ENCODE assay signal across 8 mouse cellular contexts in the genomic region with DNA sequence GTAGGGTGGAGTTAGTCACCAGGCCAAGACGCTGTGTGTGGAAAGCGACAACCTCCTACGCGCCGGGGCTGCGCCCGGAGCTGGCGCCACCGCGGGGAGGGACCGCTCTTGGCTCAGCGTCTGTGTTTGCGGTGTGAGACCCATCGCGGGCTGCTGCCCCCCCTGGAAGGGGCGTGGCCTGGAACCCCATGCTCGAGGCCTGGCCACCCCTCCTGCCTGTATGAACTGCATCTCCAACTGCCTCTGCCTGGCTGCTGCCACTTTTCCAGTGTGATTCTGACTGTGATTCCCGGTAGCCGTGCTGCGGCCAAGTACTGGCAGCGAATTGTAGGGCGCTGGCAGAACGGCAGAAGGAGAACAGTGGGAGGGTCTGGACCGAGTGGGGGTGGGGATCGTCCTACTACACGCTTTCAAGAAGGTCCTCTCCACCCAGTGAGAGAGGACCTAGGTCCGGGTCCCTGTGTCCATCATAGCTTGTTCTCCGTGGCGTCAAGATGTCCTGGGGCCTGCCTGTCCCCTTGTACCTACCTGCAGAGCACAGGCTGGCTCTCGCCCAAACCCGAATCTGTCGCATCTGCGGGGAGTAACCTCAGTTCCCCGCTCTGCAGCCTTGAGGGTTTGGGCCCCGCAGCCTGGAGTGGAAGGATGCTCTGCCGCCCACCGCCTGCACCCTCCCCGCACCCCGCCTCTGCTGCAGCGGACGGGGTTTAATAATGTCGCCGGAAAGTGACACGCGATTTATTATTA. TPM values are rescaled to one million over a fixed set of nuclear protein-coding genes. Genes with fewer than 3 reads are reported as not detected.
A peak's percentile ranks its signal among the peaks of the same experiment; 100 is the strongest.
DNase-seq lines count a peak whose midpoint lies in the region; ATAC-seq and TF ChIP-seq lines count a peak whose summit lies in the region.

No protein-coding gene starts in this region.

- H3K9ac ChIP-seq in hindbrain, embryonic 13.5 days, result peak overlapping the region; percentile 61

- no peaks in the 10 kb centered on the region for H3K27me3 ChIP-seq in cerebellum, adult 2 months (ENCODE audit: control insufficient read depth, insufficient read depth, low read length)
- peaks cover 96% of the 10 kb centered on the region for H3K27me3 ChIP-seq in hindbrain, embryonic 13.5 days
- peaks cover 100% of the 10 kb centered on the region for H3K27me3 ChIP-seq in midbrain, embryonic 10.5 days (ENCODE audit: low read depth, poor library complexity, severe bottlenecking)
- H3K27me3 ChIP-seq in splenic B cell, adult 2 months (ENCODE audit: control insufficient read depth, insufficient read depth, low read length, poor library complexity, severe bottlenecking), result no peaks in the 10 kb centered on the region

- H3K27ac ChIP-seq in cerebellum, adult 2 months (ENCODE audit: insufficient read depth, low read length), result peak overlapping the region; percentile 81
- peak overlapping the region; percentile 8; the same call in 1 of the 2 replicates for H3K27ac ChIP-seq in hindbrain, embryonic 13.5 days
- H3K27ac ChIP-seq in midbrain, embryonic 10.5 days (replicated peaks), result no peak overlapping the region

- peak overlapping the region; percentile 56 for H3K4me2 ChIP-seq in hindbrain, embryonic 13.5 days

- ATAC-seq in frontal cortex, adult (ENCODE audit: low TSS enrichment), result peak; percentile 18; the same call in 1 of the 2 replicates
- ATAC-seq in hindbrain, embryonic 13.5 days (ENCODE audit: low FRiP score), result no peak

- H3K4me3 ChIP-seq in cerebellum, adult 2 months (replicated peaks; ENCODE audit: insufficient read depth, low read depth, low read length), result peak overlapping the region; percentile 48
- H3K4me3 ChIP-seq in hindbrain, embryonic 13.5 days, result peak overlapping the region; percentile 28
- H3K4me3 ChIP-seq in midbrain, embryonic 10.5 days, result peak overlapping the region; percentile 43

- WGBS in cerebellum, adult 2 months, result under 1% methylated on average over 45 of the region's 45 CpGs
- WGBS in hindbrain, embryonic 13.5 days, result under 1% methylated on average over 45 of the region's 45 CpGs
- WGBS in midbrain, embryonic 10.5 days, result under 1% methylated on average over 45 of the region's 45 CpGs

- intact Hi-C loops in left cerebral cortex, postnatal 4 days (cut with DNase I), result loop anchor here (5.0 kb wide), 1 partner anchor 77 kb away; no protein-coding TSS in a partner anchor

- TF ChIP-seq CTCF in cerebellum, adult 2 months (IDR thresholded peaks at IDR 0.05; ENCODE audit: borderline replicate concordance, insufficient read depth, low read depth, low read length), result 0 out of 2 replicates have a peak, but pooled peaks have one; percentile 9

- no peak for DNase-seq in frontal cortex, postnatal 14 days (ENCODE audit: low spot score in 2 of 2)
- peak; percentile 78 to 80 for DNase-seq in cerebellum, adult 2 months
- peak; percentile 58 for DNase-seq in gastrocnemius, adult 18-20 months (ENCODE audit: low spot score)
- DNase-seq in left cerebral cortex, postnatal 4 days, result peak; percentile 78
- DNase-seq in midbrain, embryonic 10.5 days (ENCODE audit: low spot score), result peak; percentile 56
- DNase-seq in splenic B cell, adult 2 months (ENCODE audit: low read depth, low spot score), result peak; percentile 76

- peaks cover 12% of the 10 kb centered on the region; the same call in 1 of the 2 replicates for H3K4me1 ChIP-seq in cerebellum, adult 2 months (ENCODE audit: control insufficient read depth, insufficient read depth, low read length)
- H3K4me1 ChIP-seq in hindbrain, embryonic 13.5 days (replicated peaks), result peaks cover 52% of the 10 kb centered on the region
- H3K4me1 ChIP-seq in midbrain, embryonic 10.5 days, result peaks cover 73% of the 10 kb centered on the region

- TF ChIP-seq POLR2A in cerebellum, adult 2 months (IDR thresholded peaks at IDR 0.05; ENCODE audit: borderline replicate concordance, insufficient read depth, low read length), result peak; percentile 58; the same call in 1 of the 2 replicates

- no peaks in the 10 kb centered on the region for H3K9me3 ChIP-seq in hindbrain, embryonic 13.5 days
- H3K9me3 ChIP-seq in midbrain, embryonic 10.5 days (replicated peaks), result no peaks in the 10 kb centered on the region

- no peaks in the 10 kb centered on the region for H3K36me3 ChIP-seq in hindbrain, embryonic 13.5 days
- no peaks in the 10 kb centered on the region for H3K36me3 ChIP-seq in midbrain, embryonic 10.5 days
- no peaks in the 10 kb centered on the region for H3K36me3 ChIP-seq in splenic B cell, adult 2 months (ENCODE audit: control insufficient read depth, insufficient read depth, low read length, poor library complexity, severe bottlenecking)

RNA-seq across cellular contexts. Expression of a gene that starts 4.9 kb away (rescaled TPM):
- polyA plus RNA-seq in cerebellum, adult 2 months (2012; rRNA removed), result 13.4 and 15.0 TPM in 2 replicates
- total RNA-seq in gastrocnemius, adult 18-20 months (2021), result 10 to 100 TPM in 1 of 2 experiments, 1 to 10 TPM in 1; 6.3 to 11.2 TPM
- polyA plus RNA-seq in hindbrain, embryonic 13.5 days (2015; fragmentation: Nextera tagmentation; extraction: Ambion mirVana), result 4.7 and 6.3 TPM in 2 replicates
- 1 to 10 TPM in 1 of 2 experiments, under 1 TPM in 1; 0.70 to 1.8 TPM for total RNA-seq in left cerebral cortex, postnatal 4 days (2021)
- 0.38 and 0.39 TPM in 2 replicates for polyA plus RNA-seq in midbrain, embryonic 10.5 days (2016; fragmentation: Nextera tagmentation; extraction: Ambion mirVana)

RNA-seq across cellular contexts. Expression of a gene that starts 32.6 kb away (rescaled TPM):
- 90.5 and 91.6 TPM in 2 replicates for polyA plus RNA-seq in cerebellum, adult 2 months (2012; rRNA removed)
- 10 to 100 TPM; 23.2 to 24.9 TPM for total RNA-seq in gastrocnemius, adult 18-20 months (2021)
- polyA plus RNA-seq in hindbrain, embryonic 13.5 days (2015; fragmentation: Nextera tagmentation; extraction: Ambion mirVana), result 63.1 and 65.4 TPM in 2 replicates
- 100 to 1,000 TPM; 108 to 128 TPM for total RNA-seq in left cerebral cortex, postnatal 4 days (2021)
- polyA plus RNA-seq in midbrain, embryonic 10.5 days (2016; fragmentation: Nextera tagmentation; extraction: Ambion mirVana), result 8.3 and 15.3 TPM in 2 replicates

RNA-seq across cellular contexts. Expression of a gene that starts 34.4 kb away (rescaled TPM):
- 7.6 and 9.1 TPM in 2 replicates for polyA plus RNA-seq in cerebellum, adult 2 months (2012; rRNA removed)
- total RNA-seq in gastrocnemius, adult 18-20 months (2021), result 1 to 10 TPM; 4.7 to 5.4 TPM
- polyA plus RNA-seq in hindbrain, embryonic 13.5 days (2015; fragmentation: Nextera tagmentation; extraction: Ambion mirVana), result 1.4 and 1.5 TPM in 2 replicates
- total RNA-seq in left cerebral cortex, postnatal 4 days (2021), result 1 to 10 TPM; 8.0 to 8.2 TPM
- 0.19 and 0.34 TPM in 2 replicates for polyA plus RNA-seq in midbrain, embryonic 10.5 days (2016; fragmentation: Nextera tagmentation; extraction: Ambion mirVana)

Comparison
In these comparisons a context has a peak if more than half of its experiments do, and no peak if none do; other contexts are left out.
1. DNase-seq: peak in cerebellum, adult 2 months (2 of 2), gastrocnemius, adult 18-20 months (single experiment), left cerebral cortex, postnatal 4 days (single experiment), midbrain, embryonic 10.5 days (single experiment) and splenic B cell, adult 2 months (single experiment); none in frontal cortex, postnatal 14 days (0 of 2).
2. Peak in every context shown above with its lines, with median percentiles within 50 percentile points of each other: H3K4me3 ChIP-seq.